Mouse (Mus musculus): ENCODE data around the gene Galnt10.
A peak's percentile ranks its signal among the peaks of the same experiment; 100 is the strongest.

Gene Galnt10

DNA sequence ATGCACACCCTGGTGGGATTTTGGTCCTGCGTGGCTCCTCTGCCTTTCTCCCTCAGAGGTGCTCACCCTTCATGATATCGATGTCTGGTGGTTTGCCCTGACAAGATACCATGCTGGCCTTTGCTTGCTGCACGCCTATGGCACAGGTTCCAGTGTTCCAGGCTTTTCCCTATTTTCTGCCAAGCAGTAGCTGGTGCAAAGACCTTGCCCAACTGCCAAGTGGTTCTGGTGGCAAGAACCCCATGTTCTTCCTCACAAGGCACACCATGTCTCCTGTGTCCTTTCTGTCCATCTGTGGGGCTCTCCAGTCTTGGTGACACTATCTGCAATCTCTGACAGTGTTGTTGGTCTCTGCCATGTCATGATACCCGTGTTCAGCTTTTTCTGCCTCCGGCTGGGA, 45.6 kb downstream of the Galnt10 start:
- no peak for DNase-seq

GRCm38 (mm10) chr11:57691939-57692338, 46.7 kb downstream of the Galnt10 start:
- no peak for DNase-seq

GRCm38 (mm10) chr11:57692726-57693125, 47.5 kb downstream of the Galnt10 start:
- DNase-seq: no peak

GRCm38 (mm10) chr11:57694486-57694885, 49.2 kb downstream of the Galnt10 start:
- DNase-seq: no peak

DNA sequence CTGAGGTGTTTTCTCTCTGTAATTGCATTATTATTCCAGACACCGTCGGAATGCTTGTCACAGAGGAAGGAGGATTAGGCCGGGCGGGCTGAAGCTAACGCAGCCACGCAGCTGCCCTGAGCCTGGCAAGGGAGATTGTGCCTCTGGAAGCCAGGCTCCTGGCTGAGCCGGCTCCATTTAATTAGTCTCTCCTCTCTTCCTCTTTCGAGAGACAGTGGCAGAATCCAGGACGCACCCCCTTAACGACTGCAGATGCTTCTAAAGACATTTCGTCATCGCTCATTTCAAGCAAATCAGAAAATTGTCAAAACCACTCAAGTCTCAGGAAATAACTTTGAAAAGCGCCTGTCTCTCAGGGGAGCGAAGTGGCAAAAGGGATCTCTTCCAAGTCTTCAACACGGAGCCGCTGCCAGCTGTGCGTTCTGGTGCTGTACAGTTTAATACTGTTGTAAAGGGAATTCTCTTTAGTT, 51.0 kb downstream of the Galnt10 start:
- no peak for DNase-seq

GRCm38 (mm10) chr11:57696807-57697251, 51.6 kb downstream of the Galnt10 start:
- peak; percentile 72 to 81 for DNase-seq

DNA sequence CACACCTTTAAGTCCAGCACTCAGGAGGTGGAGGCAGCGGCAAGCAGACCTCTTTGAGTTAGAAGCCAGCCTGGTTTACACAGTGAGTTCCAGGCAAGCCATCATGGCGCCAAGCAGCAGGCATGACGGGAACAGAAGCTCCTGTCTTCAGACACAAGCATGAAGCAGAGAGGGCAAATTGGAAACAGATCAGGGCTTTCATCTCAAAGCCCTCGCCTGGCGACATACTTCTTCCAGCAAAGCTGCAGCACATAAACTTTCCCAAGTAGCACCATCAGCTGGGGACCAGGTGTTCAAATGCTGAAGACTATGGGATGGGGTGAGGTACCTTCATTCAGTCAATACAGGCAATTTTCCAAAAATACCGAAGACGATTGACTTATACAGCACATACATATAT, 54.9 kb downstream of the Galnt10 start:
- DNase-seq: no peak

- peak; percentile 43 to 62 for DNase-seq
Observed at GRCm38 (mm10) chr11:57701193-57701925, 56.1 kb downstream of the Galnt10 start.

- DNase-seq: no peak
Observed at GRCm38 (mm10) chr11:57701956-57702355, 56.7 kb downstream of the Galnt10 start.

DNA sequence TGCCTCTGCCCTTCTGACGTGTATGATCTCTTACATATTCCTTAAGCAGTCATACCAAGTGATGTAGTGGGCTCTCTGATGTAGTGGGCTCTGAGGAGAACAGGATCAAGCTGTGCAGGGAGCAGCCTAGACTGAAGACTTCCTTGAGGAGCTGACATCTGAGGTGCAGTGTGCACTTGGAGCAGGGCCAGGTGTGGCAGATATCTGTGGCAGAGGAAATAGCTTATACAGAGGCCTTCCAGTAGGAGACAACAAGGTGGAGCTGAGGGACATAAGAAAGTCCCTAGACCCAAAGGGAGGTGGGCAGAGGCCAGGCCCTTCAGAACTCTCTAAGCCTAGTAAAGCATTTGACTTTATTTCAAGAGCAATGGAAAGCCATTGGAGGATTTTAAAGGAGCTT, 61.4 kb downstream of the Galnt10 start:
- DNase-seq: no peak

GRCm38 (mm10) chr11:57707114-57707798, 62.0 kb downstream of the Galnt10 start:
- DNase-seq: no peak

GRCm38 (mm10) chr11:57708174-57709154, 63.2 kb downstream of the Galnt10 start:
- peak; percentile 60 to 65 for DNase-seq

- DNase-seq: no peak
Observed at GRCm38 (mm10) chr11:57713960-57714359, 68.7 kb downstream of the Galnt10 start.

GRCm38 (mm10) chr11:57716721-57717120, 71.5 kb downstream of the Galnt10 start:
- no peak for DNase-seq

DNA sequence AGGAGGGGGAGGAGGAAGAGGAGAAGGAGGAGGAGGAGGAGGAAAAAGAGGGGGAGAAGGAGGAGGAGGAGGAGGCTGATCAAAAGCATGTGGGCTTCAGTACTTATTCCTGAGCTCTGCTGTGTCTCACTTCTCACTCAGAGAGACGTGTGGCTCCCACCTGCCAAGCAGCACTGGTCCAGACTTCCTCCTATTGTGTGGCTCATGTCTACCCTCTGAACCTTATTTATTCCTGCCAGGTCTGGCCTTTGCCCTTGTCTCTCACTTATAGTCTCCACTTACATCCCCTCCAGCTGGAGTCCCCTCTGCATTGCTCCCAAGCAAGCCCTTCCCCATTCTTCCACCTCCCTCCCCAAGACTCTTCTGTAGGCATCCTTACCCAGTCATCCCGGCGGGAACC, 72.2 kb downstream of the Galnt10 start:
- no peak for DNase-seq

DNA sequence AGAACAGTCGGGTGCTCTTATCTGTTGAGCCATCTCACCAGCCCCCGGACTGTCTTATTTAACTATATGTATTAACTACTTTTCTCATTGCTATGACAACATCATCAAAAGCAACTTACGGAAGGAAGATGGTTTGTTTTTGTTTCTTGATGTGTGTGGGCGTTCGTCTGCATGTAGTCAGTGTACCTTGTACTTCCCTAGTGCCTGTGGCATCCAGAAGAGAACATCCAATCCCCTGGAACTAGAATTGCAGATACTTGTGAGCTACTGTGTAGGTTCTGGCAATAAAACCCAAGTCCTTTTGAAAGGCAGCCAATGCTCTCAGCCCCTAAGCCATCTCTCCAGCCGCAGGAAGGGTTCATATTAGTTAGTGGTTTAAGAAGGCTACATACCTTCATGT, 72.8 kb downstream of the Galnt10 start:
- DNase-seq: no peak

DNA sequence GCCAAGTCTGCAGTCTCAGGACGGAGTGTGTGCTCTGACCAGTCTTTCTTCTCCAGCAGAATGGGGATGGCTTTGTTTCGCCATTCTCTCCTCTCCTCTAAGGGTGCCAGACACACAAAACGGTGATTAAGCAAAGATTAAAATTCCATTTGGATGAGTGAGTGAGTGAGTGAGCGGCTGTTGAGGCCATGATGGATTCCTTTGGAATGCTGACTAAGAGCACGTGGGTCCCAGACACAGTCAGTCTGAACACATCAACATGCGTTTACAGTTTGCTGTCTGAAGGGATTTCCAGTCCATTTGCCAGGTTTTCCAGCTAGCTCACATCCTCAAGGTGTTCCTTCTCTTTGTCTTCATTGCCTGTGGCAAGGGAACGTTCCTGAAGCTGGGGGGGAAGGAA, 74.4 kb downstream of the Galnt10 start:
- no peak for DNase-seq

DNA sequence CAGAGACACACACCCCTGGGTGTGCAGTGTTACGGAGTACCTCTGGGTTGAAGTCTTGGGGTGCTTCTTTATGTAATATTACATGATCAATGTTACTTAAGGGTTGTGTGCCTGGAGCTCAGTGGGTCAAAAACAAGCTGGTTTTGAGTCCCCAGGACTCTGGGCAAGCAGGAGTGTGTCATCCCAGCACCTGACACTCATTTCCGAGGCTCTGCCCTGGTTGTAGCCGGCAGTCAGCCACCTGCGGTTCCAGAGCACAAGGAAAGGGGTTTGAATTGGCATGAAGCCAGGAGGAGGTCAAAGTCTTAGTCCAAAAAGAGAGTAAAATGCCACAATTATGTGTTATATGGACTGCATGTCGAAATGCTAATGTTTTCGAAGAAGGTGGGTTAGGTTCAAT, 74.8 kb downstream of the Galnt10 start:
- DNase-seq: no peak

DNA sequence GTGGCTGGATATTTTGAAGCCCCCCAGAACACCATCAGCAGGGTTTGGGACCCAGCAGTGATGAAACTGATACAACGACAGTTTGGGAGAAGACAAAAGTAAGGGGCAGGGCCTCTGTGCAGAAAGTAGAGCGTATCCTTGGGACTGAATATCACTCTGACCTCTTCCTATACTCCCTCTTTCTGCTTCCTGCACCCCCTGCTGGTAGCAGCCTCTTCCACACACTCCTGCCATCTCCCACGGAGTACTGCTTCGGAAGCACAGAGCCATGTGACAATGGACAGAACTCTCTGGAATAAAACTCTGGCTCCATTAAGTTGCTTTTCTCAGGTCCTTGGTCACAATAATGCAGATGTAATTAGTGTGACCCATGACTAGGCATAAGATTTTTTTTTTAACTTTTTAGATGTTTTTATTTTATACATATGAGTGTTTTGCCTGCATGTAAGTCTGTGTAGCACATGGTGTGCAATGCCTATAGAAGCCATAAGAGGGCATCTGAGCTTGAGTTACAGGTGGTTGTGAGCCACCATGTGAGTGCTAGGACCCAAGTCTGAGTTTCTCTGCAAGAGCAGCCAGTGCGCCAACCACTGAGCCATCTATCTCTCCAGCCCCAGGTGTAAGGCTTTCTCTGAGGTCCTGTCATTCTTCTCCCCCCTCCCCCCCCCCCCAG, 79.7 kb downstream of the Galnt10 start:
- DNase-seq: peak in 1 of 2 experiments; percentile 48

GRCm38 (mm10) chr11:57725926-57726325, 80.7 kb downstream of the Galnt10 start:
- no peak for DNase-seq

GRCm38 (mm10) chr11:57727303-57727969, 82.2 kb downstream of the Galnt10 start:
- DNase-seq: peak; percentile 65 to 81

All from kidney, postnatal 25 days (tissue).